Mouse (Mus musculus) limb, embryonic 11.5 days (tissue): ENCODE data around the gene Ier2. TPM values are rescaled to one million over a fixed set of nuclear protein-coding genes. Genes with fewer than 3 reads are reported as not detected.

ENCODE experiments used
- ATAC-seq: fragments of 200-750 bp; cut with Nextera tagmentation; 2 replicates; pipeline ENCODE4 v1.8.0; 2017; ENCODE audit warnings: low read depth; ENCODE audit not compliant: insufficient number of reproducible peaks, low FRiP score, low TSS enrichment
- DNase-seq: peaks from one replicate; pipeline ENCODE4 v3.0.0-alpha.2; 2015; ENCODE audit warnings: low spot score
- H3K27ac ChIP-seq: fragments of 300-500 bp; sonication (generic); replicated peaks from 2 replicates; pipeline ENCODE4 v1.5.1; 2014; ENCODE audit warnings: low read depth, mild to moderate bottlenecking, low read length
- H3K27me3 ChIP-seq: fragments of 300-500 bp; sonication (generic); 2 replicates; pipeline ENCODE4 v1.6.1; 2014; ENCODE audit warnings: mild to moderate bottlenecking, low read length, mixed read lengths; ENCODE audit not compliant: control insufficient read depth, insufficient read depth
- H3K36me3 ChIP-seq: fragments of 300-500 bp; sonication (generic); 2 replicates; pipeline ENCODE4 v1.6.1; 2014; ENCODE audit warnings: mild to moderate bottlenecking, low read length, moderate library complexity, mixed read lengths; ENCODE audit not compliant: control insufficient read depth, insufficient read depth
- H3K4me1 ChIP-seq: fragments of 300-500 bp; sonication (generic); 2 replicates; pipeline ENCODE4 v1.6.1; 2014; ENCODE audit warnings: low read length, mixed read lengths; ENCODE audit not compliant: control insufficient read depth, insufficient read depth
- H3K4me2 ChIP-seq: fragments of 300-500 bp; sonication (generic); 2 replicates; pipeline ENCODE4 v1.6.1; 2014; ENCODE audit warnings: low read depth, mild to moderate bottlenecking, moderate library complexity; ENCODE audit not compliant: severe bottlenecking
- H3K4me3 ChIP-seq: fragments of 300-500 bp; sonication (generic); 2 replicates; pipeline ENCODE4 v1.5.1; 2014; ENCODE audit warnings: low read depth, low read length
- H3K9ac ChIP-seq: fragments of 300-500 bp; sonication (generic); 2 replicates; pipeline ENCODE4 v1.6.1; 2014; ENCODE audit warnings: mild to moderate bottlenecking, low read length
- H3K9me3 ChIP-seq: fragments of 300-500 bp; sonication (generic); 2 replicates; pipeline ENCODE4 v1.6.1; 2016; ENCODE audit warnings: low read length; ENCODE audit not compliant: control insufficient read depth
- WGBS: fragments of 180-500 bp; shearing (Covaris S2); extraction: QIAGEN DNeasy Blood & Tissue Kit; methylation state at CpG from one replicate; pipeline ENCODE4 v1.1.7; 2014; 5-methylcytosine and 5-hydroxymethylcytosine counted together
- polyA plus RNA-seq: library from polyadenylated mRNA; unstranded; fragments of >200 nt; fragmentation: Nextera tagmentation; extraction: Ambion mirVana; gene quantifications from 2 replicates; pipeline ENCODE4 v1.2.1, GENCODE M21; 2014

Gene Ier2
- 149 and 156 TPM in 2 replicates for polyA plus RNA-seq

GRCm38 (mm10) chr8:84662581-84663065 lies at the start of gene Ier2:
Ier2 (minus strand) TSS chr8:84662852.
- under 1% methylated on average over 27 of the region's 27 CpGs for WGBS
- H3K9me3 ChIP-seq = no peaks in the 10 kb centered on the region
- H3K4me3 ChIP-seq = peak within 1 kb of the TSS; percentile 99
- DNase-seq (peak; percentile 97), ATAC-seq (peak; percentile 67; the same call in 1 of the 2 replicates)
- peak within 1 kb of the TSS; percentile 98 for H3K9ac ChIP-seq
- peak within 1 kb of the TSS; percentile 82 for H3K4me2 ChIP-seq
- H3K27ac ChIP-seq = peak within 1 kb of the TSS; percentile 90
- H3K4me1 ChIP-seq = peaks cover 19% of the 10 kb centered on the region
- H3K27me3 ChIP-seq = no peaks in the 10 kb centered on the region
- H3K36me3 ChIP-seq = no peaks in the 10 kb centered on the region

- Histone ChIP-seq H3K36me3 (no peaks in the 10 kb centered on the region), H3K9me3 (no peaks in the 10 kb centered on the region), H3K27ac (peak overlapping the region; percentile 86), H3K4me3 (no peak overlapping the region), H3K9ac (peak overlapping the region; percentile 60), H3K4me1 (peaks cover 74% of the 10 kb centered on the region), H3K27me3 (peaks cover 24% of the 10 kb centered on the region), H3K4me2 (peak overlapping the region; percentile 10; the same call in 1 of the 2 replicates)
- ATAC-seq (peak; percentile 79), DNase-seq (peak; percentile 80)
- 12% methylated on average over 11 of the region's 11 CpGs for WGBS
Measured at GRCm38 (mm10) chr8:84711933-84712758, 49.5 kb upstream of the Ier2 start.

GRCm38 (mm10) chr8:84711312-84711711 lies 48.7 kb upstream of the Ier2 start:
- no peak overlapping the region; the same call in 1 of the 2 replicates for H3K4me2 ChIP-seq
- no peak for ATAC-seq
- no peak overlapping the region for H3K4me3 ChIP-seq
- peaks cover 76% of the 10 kb centered on the region for H3K4me1 ChIP-seq
- peak overlapping the region; percentile 86 for H3K27ac ChIP-seq
- no peaks in the 10 kb centered on the region for H3K9me3 ChIP-seq
- peaks cover 31% of the 10 kb centered on the region for H3K27me3 ChIP-seq
- WGBS = 51% methylated on average over 3 of the region's 3 CpGs
- no peaks in the 10 kb centered on the region for H3K36me3 ChIP-seq
- no peak for DNase-seq
- H3K9ac ChIP-seq = peak overlapping the region; percentile 60

- Histone ChIP-seq H3K36me3 (no peaks in the 10 kb centered on the region), H3K27ac (no peak overlapping the region), H3K4me1 (peaks cover 76% of the 10 kb centered on the region), H3K4me2 (no peak overlapping the region), H3K4me3 (no peak overlapping the region), H3K9ac (no peak overlapping the region), H3K9me3 (no peaks in the 10 kb centered on the region), H3K27me3 (peaks cover 39% of the 10 kb centered on the region)
- ATAC-seq = no peak
- WGBS = 98% methylated on average over 1 of the region's 1 CpGs
- no peak for DNase-seq
Measured at GRCm38 (mm10) chr8:84709931-84710330, 47.3 kb upstream of the Ier2 start.

- H3K4me2 ChIP-seq = no peak overlapping the region; the same call in 1 of the 2 replicates
- peak; percentile 59 for ATAC-seq
- H3K9me3 ChIP-seq = no peaks in the 10 kb centered on the region
- peak; percentile 95 for DNase-seq
- 11% methylated on average over 12 of the region's 12 CpGs for WGBS
- no peak overlapping the region; the same call in 1 of the 2 replicates for H3K9ac ChIP-seq
- H3K27me3 ChIP-seq = peaks cover 46% of the 10 kb centered on the region
- peaks cover 72% of the 10 kb centered on the region for H3K4me1 ChIP-seq
- no peak overlapping the region for H3K4me3 ChIP-seq
- H3K36me3 ChIP-seq = no peaks in the 10 kb centered on the region
- H3K27ac ChIP-seq = no peak overlapping the region
Measured at GRCm38 (mm10) chr8:84708774-84709475, 46.3 kb upstream of the Ier2 start.

- ATAC-seq (no peak), DNase-seq (no peak)
- H3K4me1 ChIP-seq = peaks cover 68% of the 10 kb centered on the region
- H3K4me2 ChIP-seq = peak overlapping the region; percentile 38
- H3K9me3 ChIP-seq = no peaks in the 10 kb centered on the region
- peaks cover 50% of the 10 kb centered on the region for H3K27me3 ChIP-seq
- no peak overlapping the region; the same call in 1 of the 2 replicates for H3K27ac ChIP-seq
- H3K4me3 ChIP-seq = peak overlapping the region; percentile 16; the same call in 1 of the 2 replicates
- 2% methylated on average over 15 of the region's 15 CpGs for WGBS
- H3K36me3 ChIP-seq = no peaks in the 10 kb centered on the region
- no peak overlapping the region; the same call in 1 of the 2 replicates for H3K9ac ChIP-seq
Measured at GRCm38 (mm10) chr8:84708071-84708541, 45.5 kb upstream of the Ier2 start.

GRCm38 (mm10) chr8:84707267-84707883 lies 44.7 kb upstream of the Ier2 start:
- Histone ChIP-seq H3K4me1 (peaks cover 64% of the 10 kb centered on the region), H3K9ac (peak overlapping the region; percentile 48), H3K27me3 (peaks cover 57% of the 10 kb centered on the region)

More at GRCm38 (mm10) chr8:84707267-84707883, 44.7 kb upstream of the Ier2 start:
- no peak overlapping the region for H3K27ac ChIP-seq
- ATAC-seq (no peak), DNase-seq (peak; percentile 58)
- H3K4me3 ChIP-seq = peak overlapping the region; percentile 16
- WGBS = under 1% methylated on average over 22 of the region's 22 CpGs
- no peaks in the 10 kb centered on the region for H3K9me3 ChIP-seq
- no peaks in the 10 kb centered on the region for H3K36me3 ChIP-seq
- peak overlapping the region; percentile 38 for H3K4me2 ChIP-seq
